Mouse (Mus musculus) T-helper 2 cell (primary cell): ENCODE results near the gene Fgfrl1.

ENCODE experiments used
- in situ Hi-C: fragments of 300-600 bp; cut with MboI, MseI; formaldehyde crosslinking; loops from one replicate; pipeline ENCODE4 v1.15.1; 2025; ENCODE audit warnings: high pct_unique_total_duplicates

Gene Fgfrl1

GRCm38 (mm10) chr5:108692271-108692670, at the start of gene Fgfrl1:
TSS of gene Fgfrl1 (plus strand) at chr5:108692382.
- in situ Hi-C loops: no loop called here

- in situ Hi-C loops: no loop called here
These were observed 48.5 kb upstream of the Fgfrl1 start for GRCm38 (mm10) chr5:108643674-108644073.

GRCm38 (mm10) chr5:108645651-108646342, 46.4 kb upstream of the Fgfrl1 start:
- in situ Hi-C loops: no loop called here

GRCm38 (mm10) chr5:108646343-108646660, 45.9 kb upstream of the Fgfrl1 start:
- in situ Hi-C loops: no loop called here

GRCm38 (mm10) chr5:108647311-108647710, 44.9 kb upstream of the Fgfrl1 start:
- in situ Hi-C loops: no loop called here

- in situ Hi-C loops: no loop called here
These were observed 44.2 kb upstream of the Fgfrl1 start for GRCm38 (mm10) chr5:108647820-108648465.

GRCm38 (mm10) chr5:108648937-108649576, 43.1 kb upstream of the Fgfrl1 start:
- in situ Hi-C loops: no loop called here

GRCm38 (mm10) chr5:108650341-108650740, 41.8 kb upstream of the Fgfrl1 start:
- in situ Hi-C loops: loop anchor here (25.0 kb wide), 1 partner anchor 1388 kb away; no protein-coding TSS in a partner anchor

- in situ Hi-C loops: loop anchor here (25.0 kb wide), 1 partner anchor 1389 kb away; no protein-coding TSS in a partner anchor
These were observed 41.0 kb upstream of the Fgfrl1 start for GRCm38 (mm10) chr5:108651136-108651720.

- in situ Hi-C loops: loop anchor here (25.0 kb wide), 1 partner anchor 1390 kb away; no protein-coding TSS in a partner anchor
These were observed 40.4 kb upstream of the Fgfrl1 start for GRCm38 (mm10) chr5:108651823-108652222.

- in situ Hi-C loops: loop anchor here (25.0 kb wide), 1 partner anchor 1391 kb away; no protein-coding TSS in a partner anchor
These were observed 38.8 kb upstream of the Fgfrl1 start for GRCm38 (mm10) chr5:108653341-108653740.

- in situ Hi-C loops: loop anchor here (25.0 kb wide), 1 partner anchor 1392 kb away; no protein-coding TSS in a partner anchor
These were observed 37.7 kb upstream of the Fgfrl1 start for GRCm38 (mm10) chr5:108654444-108654990.

- in situ Hi-C loops: loop anchor here (25.0 kb wide), 1 partner anchor 1393 kb away; no protein-coding TSS in a partner anchor
These were observed 36.8 kb upstream of the Fgfrl1 start for GRCm38 (mm10) chr5:108655381-108655780.

GRCm38 (mm10) chr5:108655891-108656650, 36.1 kb upstream of the Fgfrl1 start:
- in situ Hi-C loops: loop anchor here (25.0 kb wide), 1 partner anchor 1394 kb away; no protein-coding TSS in a partner anchor

GRCm38 (mm10) chr5:108657406-108657805, 34.8 kb upstream of the Fgfrl1 start:
- in situ Hi-C loops: loop anchor here (25.0 kb wide), 1 partner anchor 1395 kb away; no protein-coding TSS in a partner anchor

GRCm38 (mm10) chr5:108658611-108659010, 33.6 kb upstream of the Fgfrl1 start:
- in situ Hi-C loops: loop anchor here (25.0 kb wide), 1 partner anchor 1396 kb away; no protein-coding TSS in a partner anchor

- in situ Hi-C loops: loop anchor here (25.0 kb wide), 1 partner anchor 1398 kb away; no protein-coding TSS in a partner anchor
These were observed 32.2 kb upstream of the Fgfrl1 start, which contains the start of gene Idua for GRCm38 (mm10) chr5:108659698-108660631. TSS of gene Idua (plus strand) at chr5:108660331.

- in situ Hi-C loops: loop anchor here (25.0 kb wide), 1 partner anchor 1398 kb away; no protein-coding TSS in a partner anchor
These were observed 31.4 kb upstream of the Fgfrl1 start for GRCm38 (mm10) chr5:108660632-108661268.

GRCm38 (mm10) chr5:108662772-108663171, 29.4 kb upstream of the Fgfrl1 start:
- in situ Hi-C loops: loop anchor here (25.0 kb wide), 1 partner anchor 1400 kb away; no protein-coding TSS in a partner anchor
